Mouse (Mus musculus): ENCODE data around the gene Zfp697. TPM values are rescaled to one million over a fixed set of nuclear protein-coding genes. Genes with fewer than 3 reads are reported as not detected.
"Not testable (repeated sequence)": the region's sequence is repeated elsewhere in the genome, so short reads cannot be mapped to it uniquely, and the experiment has no call there.

Zfp697 gene
- polyA plus RNA-seq, 1 experiment from 2014 or later = 12.1 TPM

- no peak for ATAC-seq (replicated peaks; ENCODE audit: insufficient number of reproducible peaks, low FRiP score, low TSS enrichment)
- H3K36me3 ChIP-seq (ENCODE audit: control insufficient read depth, insufficient read depth, low read length) = no peaks in the 10 kb centered on the region
- WGBS (ENCODE audit: insufficient replicate concordance) = 69% methylated on average over 4 of the region's 4 CpGs
- H3K9ac ChIP-seq (ENCODE audit: low read depth, low read length) = no peak overlapping the region
- H3K4me3 ChIP-seq (ENCODE audit: low read depth, low read length) = no peak overlapping the region
- no peak overlapping the region for H3K27ac ChIP-seq (ENCODE audit: low read depth, low read length)
- H3K4me1 ChIP-seq (ENCODE audit: control insufficient read depth, insufficient read depth, low read length) = no peaks in the 10 kb centered on the region
- no peak overlapping the region for H3K4me2 ChIP-seq
- H3K9me3 ChIP-seq (replicated peaks; ENCODE audit: control insufficient read depth, low read length) = no peaks in the 10 kb centered on the region
- H3K27me3 ChIP-seq (ENCODE audit: control insufficient read depth, insufficient read depth, low read length) = no peaks in the 10 kb centered on the region
Observed at GRCm38 (mm10) chr3:98734340-98734739, 352.1 kb downstream of the Zfp697 start.

- ATAC-seq (replicated peaks; ENCODE audit: insufficient number of reproducible peaks, low FRiP score, low TSS enrichment); H3K27ac ChIP-seq (ENCODE audit: low read depth, low read length); H3K9me3 ChIP-seq (replicated peaks; ENCODE audit: control insufficient read depth, low read length); H3K4me2 ChIP-seq; H3K4me3 ChIP-seq (ENCODE audit: low read depth, low read length); H3K4me1 ChIP-seq (ENCODE audit: control insufficient read depth, insufficient read depth, low read length); H3K36me3 ChIP-seq (ENCODE audit: control insufficient read depth, insufficient read depth, low read length); H3K27me3 ChIP-seq (ENCODE audit: control insufficient read depth, insufficient read depth, low read length); H3K9ac ChIP-seq (ENCODE audit: low read depth, low read length): not testable (repeated sequence)
- WGBS (ENCODE audit: insufficient replicate concordance) = 50% methylated on average over 1 of the region's 1 CpGs
Observed at GRCm38 (mm10) chr3:98741043-98741442, 358.8 kb downstream of the Zfp697 start.

- H3K9me3 ChIP-seq (replicated peaks; ENCODE audit: control insufficient read depth, low read length) = no peaks in the 10 kb centered on the region
- H3K9ac ChIP-seq (ENCODE audit: low read depth, low read length) = no peak overlapping the region
- H3K4me3 ChIP-seq (ENCODE audit: low read depth, low read length) = no peak overlapping the region
- 71% methylated on average over 2 of the region's 2 CpGs for WGBS (ENCODE audit: insufficient replicate concordance)
- H3K4me1 ChIP-seq (ENCODE audit: control insufficient read depth, insufficient read depth, low read length) = no peaks in the 10 kb centered on the region
- H3K27ac ChIP-seq (ENCODE audit: low read depth, low read length) = no peak overlapping the region
- no peak for ATAC-seq (replicated peaks; ENCODE audit: insufficient number of reproducible peaks, low FRiP score, low TSS enrichment)
- H3K4me2 ChIP-seq = no peak overlapping the region
- H3K36me3 ChIP-seq (ENCODE audit: control insufficient read depth, insufficient read depth, low read length) = no peaks in the 10 kb centered on the region
- no peaks in the 10 kb centered on the region for H3K27me3 ChIP-seq (ENCODE audit: control insufficient read depth, insufficient read depth, low read length)
Observed at GRCm38 (mm10) chr3:98752171-98752570, 369.9 kb downstream of the Zfp697 start.

GRCm38 (mm10) chr3:98756836-98757235 is 374.6 kb downstream of the Zfp697 start:
- Histone ChIP-seq H3K9me3 (replicated peaks; ENCODE audit: control insufficient read depth, low read length) (no peaks in the 10 kb centered on the region), H3K9ac (ENCODE audit: low read depth, low read length) (no peak overlapping the region), H3K27me3 (ENCODE audit: control insufficient read depth, insufficient read depth, low read length) (no peaks in the 10 kb centered on the region), H3K4me3 (ENCODE audit: low read depth, low read length) (no peak overlapping the region), H3K27ac (ENCODE audit: low read depth, low read length) (no peak overlapping the region), H3K4me1 (ENCODE audit: control insufficient read depth, insufficient read depth, low read length) (no peaks in the 10 kb centered on the region), H3K4me2 (no peak overlapping the region), H3K36me3 (ENCODE audit: control insufficient read depth, insufficient read depth, low read length) (no peaks in the 10 kb centered on the region)
- ATAC-seq (replicated peaks; ENCODE audit: insufficient number of reproducible peaks, low FRiP score, low TSS enrichment) = no peak
- WGBS (ENCODE audit: insufficient replicate concordance) = 77% methylated on average over 3 of the region's 3 CpGs

- Histone ChIP-seq H3K9me3 (replicated peaks; ENCODE audit: control insufficient read depth, low read length) (no peaks in the 10 kb centered on the region), H3K27me3 (ENCODE audit: control insufficient read depth, insufficient read depth, low read length) (no peaks in the 10 kb centered on the region), H3K4me1 (ENCODE audit: control insufficient read depth, insufficient read depth, low read length) (no peaks in the 10 kb centered on the region), H3K27ac (ENCODE audit: low read depth, low read length) (no peak overlapping the region), H3K4me2 (no peak overlapping the region), H3K9ac (ENCODE audit: low read depth, low read length) (no peak overlapping the region), H3K36me3 (ENCODE audit: control insufficient read depth, insufficient read depth, low read length) (no peaks in the 10 kb centered on the region), H3K4me3 (ENCODE audit: low read depth, low read length) (no peak overlapping the region)
- ATAC-seq (replicated peaks; ENCODE audit: insufficient number of reproducible peaks, low FRiP score, low TSS enrichment) = no peak
Observed at GRCm38 (mm10) chr3:98764155-98764554, 381.9 kb downstream of the Zfp697 start.

GRCm38 (mm10) chr3:98780921-98781320 is 398.7 kb downstream of the Zfp697 start:
- Histone ChIP-seq H3K4me3 (ENCODE audit: low read depth, low read length) (no peak overlapping the region), H3K27ac (ENCODE audit: low read depth, low read length) (no peak overlapping the region), H3K27me3 (ENCODE audit: control insufficient read depth, insufficient read depth, low read length) (no peaks in the 10 kb centered on the region), H3K4me2 (no peak overlapping the region), H3K9ac (ENCODE audit: low read depth, low read length) (no peak overlapping the region), H3K36me3 (ENCODE audit: control insufficient read depth, insufficient read depth, low read length) (no peaks in the 10 kb centered on the region), H3K9me3 (replicated peaks; ENCODE audit: control insufficient read depth, low read length) (no peaks in the 10 kb centered on the region), H3K4me1 (ENCODE audit: control insufficient read depth, insufficient read depth, low read length) (no peaks in the 10 kb centered on the region)
- ATAC-seq (replicated peaks; ENCODE audit: insufficient number of reproducible peaks, low FRiP score, low TSS enrichment) = no peak

- Histone ChIP-seq H3K4me3 (ENCODE audit: low read depth, low read length) (no peak overlapping the region), H3K36me3 (ENCODE audit: control insufficient read depth, insufficient read depth, low read length) (no peaks in the 10 kb centered on the region), H3K4me2 (no peak overlapping the region), H3K27ac (ENCODE audit: low read depth, low read length) (no peak overlapping the region), H3K27me3 (ENCODE audit: control insufficient read depth, insufficient read depth, low read length) (no peaks in the 10 kb centered on the region), H3K9me3 (replicated peaks; ENCODE audit: control insufficient read depth, low read length) (no peaks in the 10 kb centered on the region), H3K9ac (ENCODE audit: low read depth, low read length) (no peak overlapping the region), H3K4me1 (ENCODE audit: control insufficient read depth, insufficient read depth, low read length) (no peaks in the 10 kb centered on the region)
- no peak for ATAC-seq (replicated peaks; ENCODE audit: insufficient number of reproducible peaks, low FRiP score, low TSS enrichment)
Observed at GRCm38 (mm10) chr3:98782181-98782868, 400.1 kb downstream of the Zfp697 start.

GRCm38 (mm10) chr3:98786551-98786950 is 404.3 kb downstream of the Zfp697 start:
- WGBS (ENCODE audit: insufficient replicate concordance) = 68% methylated on average over 2 of the region's 2 CpGs
- Histone ChIP-seq H3K4me2 (no peak overlapping the region), H3K9ac (ENCODE audit: low read depth, low read length) (no peak overlapping the region), H3K36me3 (ENCODE audit: control insufficient read depth, insufficient read depth, low read length) (no peaks in the 10 kb centered on the region), H3K27me3 (ENCODE audit: control insufficient read depth, insufficient read depth, low read length) (no peaks in the 10 kb centered on the region), H3K9me3 (replicated peaks; ENCODE audit: control insufficient read depth, low read length) (no peaks in the 10 kb centered on the region), H3K4me3 (ENCODE audit: low read depth, low read length) (no peak overlapping the region), H3K4me1 (ENCODE audit: control insufficient read depth, insufficient read depth, low read length) (no peaks in the 10 kb centered on the region), H3K27ac (ENCODE audit: low read depth, low read length) (no peak overlapping the region)
- no peak for ATAC-seq (replicated peaks; ENCODE audit: insufficient number of reproducible peaks, low FRiP score, low TSS enrichment)
